Comparison of ENCODE assay signal across 19 mouse cellular contexts in genomic region chr9:53077626-53078025, GRCm38 (mm10).
"Had no signal": no experiment of that assay in that cellular context is flagged by ENCODE, and none has a peak within 500 bp of the region (broad histone marks: within the 10 kb centered on the region; RNA-seq: fewer than 3 reads in every experiment).

No protein-coding gene starts in this region.

- DNase-seq: liver, postnatal 0 days; lung, adult 2 months; lung, postnatal 10 days; lung, postnatal 4 days; midbrain, embryonic 14.5 days; retina, postnatal 1 day; right cerebral cortex, adult 18-20 months; thymus, adult 2 months; thymus, postnatal 25 days; thymus, postnatal 4 days had no signal

- H3K36me3 ChIP-seq: lung, embryonic 15.5 days; midbrain, embryonic 10.5 days; midbrain, embryonic 12.5 days; neural tube, embryonic 13.5 days; neural tube, embryonic 15.5 days; stomach, embryonic 15.5 days had no signal

- H3K4me3 ChIP-seq: lung, embryonic 15.5 days; midbrain, embryonic 10.5 days; midbrain, embryonic 12.5 days; myocyte; neural tube, embryonic 13.5 days; neural tube, embryonic 15.5 days; stomach, embryonic 15.5 days had no signal

- H3K9ac ChIP-seq: liver, postnatal 0 days; lung, embryonic 15.5 days; midbrain, embryonic 12.5 days; neural tube, embryonic 13.5 days; neural tube, embryonic 15.5 days; stomach, embryonic 15.5 days had no signal

- H3K9me3 ChIP-seq: lung, embryonic 15.5 days; midbrain, embryonic 10.5 days; midbrain, embryonic 12.5 days; neural tube, embryonic 13.5 days; neural tube, embryonic 15.5 days; stomach, embryonic 15.5 days had no signal

- H3K4me2 ChIP-seq: lung, embryonic 15.5 days; midbrain, embryonic 12.5 days; neural tube, embryonic 13.5 days; neural tube, embryonic 15.5 days; stomach, embryonic 15.5 days had no signal

- H3K27me3 ChIP-seq: lung, embryonic 15.5 days; midbrain, embryonic 12.5 days; neural tube, embryonic 13.5 days; neural tube, embryonic 15.5 days; stomach, embryonic 15.5 days had no signal

- H3K27ac ChIP-seq: lung, embryonic 15.5 days; midbrain, embryonic 10.5 days; midbrain, embryonic 12.5 days; neural tube, embryonic 13.5 days; neural tube, embryonic 15.5 days; stomach, embryonic 15.5 days; stomach, postnatal 0 days had no signal

- ATAC-seq: liver, postnatal 0 days; midbrain, embryonic 16.5 days had no signal

- H3K4me1 ChIP-seq: lung, embryonic 15.5 days; midbrain, embryonic 10.5 days; midbrain, embryonic 12.5 days; neural tube, embryonic 13.5 days; neural tube, embryonic 15.5 days; stomach, embryonic 15.5 days had no signal
